Mouse (Mus musculus) spleen, adult 2 months (tissue): ENCODE measurements around the gene Mdh1. TPM values are rescaled to one million over a fixed set of nuclear protein-coding genes. Genes with fewer than 3 reads are reported as not detected.

Experiments used
- DNase-seq, 2 experiments: peaks; one replicate each; pipeline versions ENCODE4 v3.0.0 to v3.0.0-alpha.2; 2012 to 2021; ENCODE audit warnings: low spot score in 2 of 2, low read depth in 1 of 2
- H3K27ac ChIP-seq: fragments of 200-500 bp; 2 replicates; pipeline ENCODE4 v1.5.1; 2012; ENCODE audit warnings: low read length, inconsistent platforms; ENCODE audit not compliant: insufficient read depth
- H3K27me3 ChIP-seq: fragments of 200-500 bp; 2 replicates; pipeline ENCODE4 v1.6.1; 2012; ENCODE audit warnings: mild to moderate bottlenecking, moderate library complexity, low read length, inconsistent platforms; ENCODE audit not compliant: control insufficient read depth, insufficient read depth
- H3K36me3 ChIP-seq: fragments of 200-500 bp; 2 replicates; pipeline ENCODE4 v1.6.1; 2012; ENCODE audit warnings: mild to moderate bottlenecking, low read length, inconsistent platforms; ENCODE audit not compliant: control insufficient read depth, insufficient read depth
- H3K4me1 ChIP-seq: fragments of 200-500 bp; 2 replicates; pipeline ENCODE4 v1.6.1; 2011; ENCODE audit warnings: inconsistent platforms; ENCODE audit not compliant: control insufficient read depth, insufficient read depth, insufficient read length
- H3K4me3 ChIP-seq: fragments of 200-500 bp; 2 replicates; pipeline ENCODE4 v1.5.1; 2011; ENCODE audit warnings: mild to moderate bottlenecking, inconsistent platforms; ENCODE audit not compliant: insufficient read depth, insufficient read length; ENCODE audit errors: extremely low read depth
- CTCF ChIP-seq: fragments of 200-500 bp; IDR thresholded peaks from 2 replicates; pipeline ENCODE4 v1.5.1; 2011; ENCODE audit warnings: mild to moderate bottlenecking, inconsistent platforms; ENCODE audit not compliant: insufficient read depth, insufficient read length, insufficient replicate concordance; ENCODE audit errors: extremely low read depth
- POLR2A ChIP-seq: fragments of 200-500 bp; IDR thresholded peaks from 2 replicates; pipeline ENCODE4 v1.6.1; 2011; ENCODE audit warnings: low read depth, low read length, inconsistent platforms
- WGBS: fragments of 180-500 bp; shearing (Covaris S2); methylation state at CpG from one replicate; pipeline ENCODE4 v1.1.7; 2018; 5-methylcytosine and 5-hydroxymethylcytosine counted together
- polyA plus RNA-seq: library from polyadenylated mRNA; depleted of rRNA; stranded (reverse); fragments of >200 nt; gene quantifications from 2 replicates; pipeline ENCODE4 v1.2.3, GENCODE M21; 2012

Gene Mdh1
- polyA plus RNA-seq, 1 experiment: 52.0 TPM

GRCm38 (mm10) chr11:21561347-21561746 is 10.8 kb downstream of the Mdh1 start:
- no peak overlapping the region for H3K27ac ChIP-seq
- no peaks in the 10 kb centered on the region; the same call in 1 of the 2 replicates for H3K4me1 ChIP-seq
- H3K36me3 ChIP-seq: peaks cover 36% of the 10 kb centered on the region
- no peak for DNase-seq
- 89% methylated on average over 5 of the region's 5 CpGs for WGBS
- no peak overlapping the region for H3K4me3 ChIP-seq
- H3K27me3 ChIP-seq: no peaks in the 10 kb centered on the region
- no peak for TF ChIP-seq POLR2A

DNA sequence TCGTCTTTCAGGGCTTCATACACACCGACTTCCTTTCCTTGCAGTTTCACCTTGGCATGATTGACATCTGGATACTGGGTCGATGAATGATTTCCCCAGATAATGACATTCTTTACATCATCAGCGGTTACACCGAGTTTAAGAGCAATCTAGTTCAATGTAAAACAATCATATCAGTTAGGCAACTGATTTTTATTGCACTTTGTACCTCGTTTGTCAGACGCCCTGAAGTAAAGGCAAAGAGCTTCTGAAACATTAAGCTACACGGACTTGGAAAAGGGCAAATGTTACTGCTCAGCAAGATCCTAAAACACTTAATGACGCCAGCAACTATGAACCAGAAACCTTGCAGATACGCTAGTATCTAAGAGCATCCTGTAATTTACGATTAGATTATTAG is 12.4 kb downstream of the Mdh1 start:
- H3K27me3 ChIP-seq: no peaks in the 10 kb centered on the region
- H3K36me3 ChIP-seq: peaks cover 33% of the 10 kb centered on the region
- 91% methylated on average over 11 of the region's 11 CpGs for WGBS
- H3K4me1 ChIP-seq: no peaks in the 10 kb centered on the region; the same call in 1 of the 2 replicates
- H3K4me3 ChIP-seq: no peak overlapping the region
- H3K27ac ChIP-seq: no peak overlapping the region
- DNase-seq: no peak
- TF ChIP-seq CTCF (no peak), POLR2A (no peak)

DNA sequence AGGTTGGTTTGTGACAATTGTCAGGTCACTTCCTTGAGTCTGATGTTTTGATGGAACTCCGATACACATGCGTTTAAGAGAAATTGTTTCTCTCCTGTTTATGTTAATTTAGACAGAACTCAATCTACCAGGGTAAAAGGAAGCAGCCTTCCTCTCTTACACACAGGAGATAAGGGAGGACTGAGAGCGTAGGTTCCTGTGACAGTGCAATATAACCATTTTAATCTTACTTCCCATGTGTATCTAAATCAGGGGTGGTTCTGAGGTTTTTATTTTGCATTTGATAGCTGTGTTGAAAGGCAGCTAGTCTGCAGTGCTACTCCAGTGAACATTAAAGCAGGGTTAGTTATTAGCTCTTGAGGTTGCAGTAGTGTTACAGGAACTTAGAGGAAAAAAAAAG is 20.1 kb downstream of the Mdh1 start:
- TF ChIP-seq CTCF (no peak), POLR2A (no peak)
- no peak overlapping the region for H3K27ac ChIP-seq
- no peak for DNase-seq
- WGBS: 24% methylated on average over 3 of the region's 3 CpGs
- no peaks in the 10 kb centered on the region for H3K36me3 ChIP-seq
- no peaks in the 10 kb centered on the region for H3K27me3 ChIP-seq
- peaks cover 3% of the 10 kb centered on the region; the same call in 1 of the 2 replicates for H3K4me1 ChIP-seq
- no peak overlapping the region for H3K4me3 ChIP-seq

GRCm38 (mm10) chr11:21550222-21551173 is 21.7 kb downstream of the Mdh1 start:
- Histone ChIP-seq H3K27ac (no peak overlapping the region), H3K36me3 (no peaks in the 10 kb centered on the region), H3K27me3 (no peaks in the 10 kb centered on the region), H3K4me3 (no peak overlapping the region), H3K4me1 (peaks cover 3% of the 10 kb centered on the region; the same call in 1 of the 2 replicates)
- TF ChIP-seq POLR2A (no peak), CTCF (no peak)
- 83% methylated on average over 12 of the region's 12 CpGs for WGBS
- DNase-seq: no peak

DNA sequence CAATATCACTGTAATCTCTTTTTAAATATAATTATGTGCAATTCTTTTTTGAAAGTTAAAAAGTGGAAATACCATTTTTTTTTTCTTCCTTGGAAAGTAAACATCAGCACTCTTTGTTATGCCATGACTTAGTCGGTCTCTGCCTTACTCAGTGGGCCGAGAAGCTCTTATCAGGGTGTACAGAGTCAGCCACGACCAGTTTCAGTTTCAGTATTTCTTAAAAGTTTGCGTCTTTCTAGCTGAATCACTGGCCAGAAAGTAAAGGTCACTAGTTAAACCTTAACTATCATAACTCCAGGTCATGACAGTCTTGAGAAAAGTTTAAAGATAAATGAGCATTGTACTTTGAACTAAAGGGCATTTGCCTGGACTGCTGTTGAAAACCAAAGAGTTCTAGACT is 22.4 kb downstream of the Mdh1 start:
- WGBS: 4% methylated on average over 4 of the region's 4 CpGs
- TF ChIP-seq CTCF (no peak), POLR2A (no peak)
- Histone ChIP-seq H3K27ac (no peak overlapping the region), H3K27me3 (no peaks in the 10 kb centered on the region), H3K4me3 (no peak overlapping the region; the same call in 1 of the 2 replicates), H3K4me1 (peaks cover 3% of the 10 kb centered on the region; the same call in 1 of the 2 replicates), H3K36me3 (no peaks in the 10 kb centered on the region)
- DNase-seq: no peak

DNA sequence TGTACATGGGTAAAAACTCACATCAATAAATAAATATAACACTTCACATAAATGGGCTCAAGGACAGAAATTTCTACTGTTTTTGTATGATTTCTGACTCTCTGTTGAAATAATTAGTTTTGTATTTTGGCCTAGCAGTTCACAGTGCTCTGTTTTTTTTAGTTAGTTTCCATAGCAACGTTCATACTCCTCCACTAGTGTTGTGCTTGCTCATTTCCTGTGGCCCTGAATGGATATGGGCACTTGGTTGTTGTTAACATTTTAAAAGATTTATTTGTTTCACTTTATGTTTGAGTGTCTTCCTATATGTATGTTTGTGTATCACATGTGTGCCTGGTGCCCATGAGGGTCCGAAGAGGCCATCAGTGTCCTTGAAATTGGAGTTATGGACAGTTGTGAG is 23.1 kb downstream of the Mdh1 start:
- WGBS: 57% methylated on average over 2 of the region's 2 CpGs

DNA sequence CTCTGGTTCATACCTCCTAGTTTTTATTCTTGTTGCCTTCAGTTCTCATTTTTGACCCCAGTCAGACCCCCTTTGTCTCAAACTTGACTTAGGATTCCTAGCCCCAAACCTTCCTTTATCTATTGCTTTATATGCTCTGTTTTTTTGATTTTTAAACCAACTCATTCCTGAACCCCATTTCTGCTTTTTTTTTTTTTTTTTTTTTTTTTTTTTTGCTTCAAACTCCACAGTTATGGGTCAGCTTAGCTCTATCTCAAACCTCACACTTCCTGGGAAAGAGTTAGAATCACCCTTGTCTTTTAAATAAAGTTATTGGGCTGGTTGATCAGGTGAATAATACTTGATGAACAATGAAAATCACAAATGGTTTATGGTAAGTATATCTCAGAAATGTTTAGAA is 24.6 kb downstream of the Mdh1 start:
- Histone ChIP-seq H3K36me3 (no peaks in the 10 kb centered on the region), H3K4me3 (no peak overlapping the region), H3K4me1 (peaks cover 3% of the 10 kb centered on the region; the same call in 1 of the 2 replicates), H3K27ac (no peak overlapping the region), H3K27me3 (no peaks in the 10 kb centered on the region)
- TF ChIP-seq POLR2A (no peak), CTCF (no peak)
- no peak for DNase-seq

More for the DNA sequence above, 23.1 kb downstream of the Mdh1 start:
- no peaks in the 10 kb centered on the region for H3K36me3 ChIP-seq
- no peak overlapping the region for H3K27ac ChIP-seq
- no peak overlapping the region for H3K4me3 ChIP-seq
- no peak for DNase-seq
- peaks cover 3% of the 10 kb centered on the region; the same call in 1 of the 2 replicates for H3K4me1 ChIP-seq
- TF ChIP-seq CTCF (no peak), POLR2A (no peak)
- no peaks in the 10 kb centered on the region for H3K27me3 ChIP-seq
